Mouse (Mus musculus): ENCODE measurements at regions not wholly inside any gene's neighbourhood (a gene's known extent, or its start where the extent isn't known, plus 50 kb on each side); places are given as distances from the start of the nearest gene placed in this dataset.

DNA sequence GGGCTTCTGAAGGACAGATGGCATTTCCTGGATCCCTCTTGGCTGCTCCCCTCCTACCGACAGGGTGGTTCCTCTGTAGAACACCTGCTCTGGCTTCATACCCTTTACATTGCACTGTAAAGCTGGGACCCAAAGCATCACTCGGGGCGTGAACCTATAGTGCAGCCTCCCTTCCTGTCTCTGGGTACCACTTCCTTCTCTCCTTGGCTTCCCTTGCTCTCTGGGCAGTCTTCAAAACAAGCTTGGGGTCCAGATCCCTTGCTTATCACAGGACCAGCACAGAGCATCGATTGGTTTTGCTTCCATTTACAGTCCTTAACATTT, 346.4 kb downstream of the Rnf144a start:
- Histone ChIP-seq H3K36me3 (ENCODE audit: control insufficient read depth, insufficient read depth, low read length, poor library complexity, severe bottlenecking) (no peaks in the 10 kb centered on the region), H3K27me3 (ENCODE audit: control insufficient read depth, insufficient read depth, low read length, poor library complexity, severe bottlenecking) (no peaks in the 10 kb centered on the region)
- DNase-seq (ENCODE audit: low read depth, low spot score): no peak

DNA sequence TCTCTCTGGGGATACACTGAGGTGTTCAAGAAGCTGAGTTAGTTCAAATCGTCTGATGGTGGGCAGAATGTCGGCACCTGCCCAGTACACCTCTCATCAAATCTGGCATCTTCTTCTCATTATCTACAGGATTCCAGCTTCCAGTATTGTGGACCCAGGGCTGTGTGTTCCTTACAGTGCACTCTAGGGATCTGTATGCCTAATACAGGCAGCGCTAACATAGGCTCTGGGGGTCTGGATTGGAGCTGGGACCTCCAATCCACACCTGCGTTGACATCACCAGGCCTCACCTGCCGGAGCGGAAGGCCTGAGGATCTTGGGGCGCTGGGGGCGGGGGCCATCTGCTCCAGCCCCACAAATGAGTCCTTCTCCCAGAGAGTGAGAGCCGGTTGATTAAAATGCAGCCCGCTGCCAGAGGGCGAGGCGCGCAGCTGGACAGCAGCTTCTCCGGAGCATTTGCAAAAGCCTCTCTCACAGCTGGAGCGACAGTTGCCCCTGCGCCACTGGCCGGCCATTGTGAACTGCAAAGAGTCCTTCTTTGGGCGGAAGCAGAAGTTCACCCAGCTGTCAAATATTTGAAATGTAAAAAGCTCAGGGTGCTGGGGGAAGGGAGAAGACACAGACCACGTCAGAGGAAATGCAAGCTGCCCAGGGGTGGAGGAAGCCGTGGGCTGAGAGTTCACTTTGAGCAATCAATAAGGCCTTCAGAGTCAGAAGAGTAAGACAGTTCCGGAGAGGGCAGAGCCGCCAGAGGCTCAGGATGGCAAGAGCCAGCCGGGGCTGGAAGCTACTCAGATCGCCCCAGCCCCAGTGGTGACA, 347.0 kb downstream of the Rnf144a start:
- DNase-seq (ENCODE audit: low read depth, low spot score): peak; percentile 79

DNA sequence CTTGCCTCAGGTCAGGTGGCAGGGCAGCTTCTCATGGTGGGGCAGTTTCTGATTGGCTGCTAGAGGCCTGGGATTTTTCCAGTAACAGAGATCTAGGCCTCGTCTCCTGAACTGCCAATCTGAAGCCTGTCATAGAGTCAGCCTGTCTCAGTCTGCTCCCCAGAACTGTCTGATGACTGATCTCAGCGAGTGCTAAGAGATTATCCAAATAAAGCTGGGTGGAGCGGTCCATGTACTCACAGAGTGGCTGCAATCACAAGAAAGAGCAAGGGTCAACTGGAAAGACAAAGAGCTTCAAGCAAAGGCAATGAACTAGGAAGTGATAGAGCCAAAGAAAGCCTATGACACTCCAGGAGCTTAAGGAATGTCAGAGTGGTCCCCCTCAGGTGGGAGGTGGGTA, 354.7 kb downstream of the Rnf144a start:
- no peaks in the 10 kb centered on the region for H3K36me3 ChIP-seq (ENCODE audit: control insufficient read depth, insufficient read depth, low read length, poor library complexity, severe bottlenecking)
- H3K27me3 ChIP-seq (ENCODE audit: control insufficient read depth, insufficient read depth, low read length, poor library complexity, severe bottlenecking): no peaks in the 10 kb centered on the region; the same call in 1 of the 2 replicates
- DNase-seq (ENCODE audit: low read depth, low spot score): no peak

More for the DNA sequence above, 347.0 kb downstream of the Rnf144a start:
- Histone ChIP-seq H3K27me3 (ENCODE audit: control insufficient read depth, insufficient read depth, low read length, poor library complexity, severe bottlenecking) (no peaks in the 10 kb centered on the region), H3K36me3 (ENCODE audit: control insufficient read depth, insufficient read depth, low read length, poor library complexity, severe bottlenecking) (no peaks in the 10 kb centered on the region)

DNA sequence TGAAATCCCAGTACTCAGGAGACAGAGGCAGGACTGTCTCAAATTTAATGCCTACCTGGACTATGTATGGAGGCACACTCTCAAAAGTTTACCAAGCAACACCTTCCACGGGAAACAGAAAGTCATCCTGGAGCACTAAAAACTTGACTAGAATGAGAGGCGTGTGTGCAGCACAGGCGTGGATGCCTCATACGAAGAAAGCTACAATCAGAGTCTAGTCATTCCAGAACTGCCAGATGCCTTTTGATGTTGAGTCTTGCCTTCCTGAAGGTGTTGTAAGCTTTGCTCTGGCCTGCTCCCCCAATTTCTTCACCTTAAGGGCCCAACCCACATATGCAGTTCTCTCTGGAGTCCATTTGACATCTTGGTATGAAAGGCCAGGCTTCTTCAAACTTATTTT, 356.0 kb downstream of the Rnf144a start:
- DNase-seq (ENCODE audit: low read depth, low spot score): no peak
- Histone ChIP-seq H3K36me3 (ENCODE audit: control insufficient read depth, insufficient read depth, low read length, poor library complexity, severe bottlenecking) (no peaks in the 10 kb centered on the region), H3K27me3 (ENCODE audit: control insufficient read depth, insufficient read depth, low read length, poor library complexity, severe bottlenecking) (no peaks in the 10 kb centered on the region; the same call in 1 of the 2 replicates)

DNA sequence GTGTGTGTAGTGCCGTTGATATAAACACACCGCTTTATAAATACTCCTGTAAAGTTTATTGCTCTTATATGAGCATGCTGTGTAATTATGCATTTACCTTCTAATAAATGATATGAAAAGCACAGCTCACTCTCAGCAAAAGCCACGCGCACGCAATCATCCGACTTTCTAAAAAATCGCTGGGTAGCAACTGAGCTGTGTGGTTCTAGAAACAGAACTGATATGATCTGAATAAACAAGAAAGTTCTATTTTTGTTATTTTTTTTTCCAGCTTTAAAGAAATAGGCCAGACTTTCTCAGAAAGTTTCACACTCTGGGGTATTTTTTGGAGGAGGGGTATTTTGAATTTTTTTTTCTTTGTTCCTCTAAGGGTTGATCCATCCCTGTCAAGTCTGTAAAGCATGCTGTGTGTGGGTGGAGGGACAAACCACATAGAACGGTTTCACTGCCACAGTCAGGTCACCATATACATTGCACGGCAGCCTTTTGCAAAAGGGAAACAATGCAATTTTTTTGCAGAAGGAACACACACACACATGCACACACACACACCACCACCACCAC, 357.5 kb downstream of the Rnf144a start:
- H3K27me3 ChIP-seq (ENCODE audit: control insufficient read depth, insufficient read depth, low read length, poor library complexity, severe bottlenecking): no peaks in the 10 kb centered on the region; the same call in 1 of the 2 replicates
- H3K36me3 ChIP-seq (ENCODE audit: control insufficient read depth, insufficient read depth, low read length, poor library complexity, severe bottlenecking): no peaks in the 10 kb centered on the region
- DNase-seq (ENCODE audit: low read depth, low spot score): peak; percentile 29

DNA sequence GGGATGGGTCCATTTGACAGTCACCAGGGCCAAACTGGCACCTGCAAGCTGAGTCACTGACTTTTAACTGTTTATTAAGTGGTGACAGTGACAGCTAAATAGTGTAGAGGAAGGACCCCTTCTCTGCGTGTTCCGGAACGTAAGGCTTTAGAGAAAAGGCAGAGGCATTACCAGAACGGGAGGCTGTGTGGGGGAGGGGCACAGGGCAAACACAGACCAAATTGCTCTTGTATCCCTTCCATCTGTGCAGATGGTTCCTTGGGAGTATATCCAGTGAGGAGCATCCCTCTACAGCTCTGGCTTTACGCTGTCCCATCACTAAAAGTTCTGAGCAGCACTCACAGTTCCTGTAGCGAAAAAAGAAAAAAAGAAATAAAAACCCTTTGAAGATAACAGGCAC, 368.1 kb downstream of the Rnf144a start:
- no peak for DNase-seq (ENCODE audit: low read depth, low spot score)
- Histone ChIP-seq H3K36me3 (ENCODE audit: control insufficient read depth, insufficient read depth, low read length, poor library complexity, severe bottlenecking) (no peaks in the 10 kb centered on the region), H3K27me3 (ENCODE audit: control insufficient read depth, insufficient read depth, low read length, poor library complexity, severe bottlenecking) (no peaks in the 10 kb centered on the region)

DNA sequence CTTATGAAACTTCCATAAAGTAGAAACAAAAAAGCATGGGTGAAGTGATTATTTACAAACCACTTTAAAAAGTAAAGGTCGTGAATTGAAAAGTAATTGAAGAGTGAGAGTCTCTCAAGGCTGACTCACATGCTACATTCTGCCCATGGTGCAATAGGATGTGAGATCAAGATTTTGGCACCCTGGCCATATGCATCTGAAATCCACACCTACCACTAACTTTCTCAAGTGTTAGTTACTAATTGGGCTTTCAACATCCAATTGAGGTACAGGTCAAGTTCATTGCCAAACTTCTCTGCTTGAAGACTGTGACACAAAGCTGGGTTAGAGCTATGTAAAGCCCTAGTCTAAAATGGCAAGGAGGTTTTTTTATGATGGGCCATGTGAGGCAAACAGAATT, 369.7 kb downstream of the Rnf144a start:
- DNase-seq (ENCODE audit: low read depth, low spot score): no peak
- no peaks in the 10 kb centered on the region for H3K27me3 ChIP-seq (ENCODE audit: control insufficient read depth, insufficient read depth, low read length, poor library complexity, severe bottlenecking)

DNA sequence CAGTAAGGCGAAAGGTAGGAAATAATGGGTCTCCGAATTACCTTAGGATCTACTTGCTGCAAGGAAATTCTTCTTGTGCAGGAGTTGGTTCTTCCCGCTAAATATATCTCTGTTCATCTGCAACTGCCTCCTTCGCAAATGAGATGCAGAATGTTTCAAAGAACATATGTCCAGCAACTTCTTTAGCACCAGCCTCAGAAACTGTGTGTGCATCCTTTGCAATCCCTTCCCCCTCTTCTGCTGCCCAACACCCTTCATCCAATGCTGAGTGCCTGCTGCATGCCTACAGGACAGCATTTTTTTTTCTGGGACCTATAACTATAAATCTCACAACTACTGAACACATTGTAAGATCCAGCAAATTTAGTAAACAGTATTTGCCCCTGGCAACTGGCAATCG, 402.1 kb downstream of the Rnf144a start:
- H3K36me3 ChIP-seq (ENCODE audit: control insufficient read depth, insufficient read depth, low read length, poor library complexity, severe bottlenecking): no peaks in the 10 kb centered on the region
- DNase-seq (ENCODE audit: low read depth, low spot score): no peak
- no peaks in the 10 kb centered on the region for H3K27me3 ChIP-seq (ENCODE audit: control insufficient read depth, insufficient read depth, low read length, poor library complexity, severe bottlenecking)

More for the DNA sequence above, 369.7 kb downstream of the Rnf144a start:
- H3K36me3 ChIP-seq (ENCODE audit: control insufficient read depth, insufficient read depth, low read length, poor library complexity, severe bottlenecking): no peaks in the 10 kb centered on the region

DNA sequence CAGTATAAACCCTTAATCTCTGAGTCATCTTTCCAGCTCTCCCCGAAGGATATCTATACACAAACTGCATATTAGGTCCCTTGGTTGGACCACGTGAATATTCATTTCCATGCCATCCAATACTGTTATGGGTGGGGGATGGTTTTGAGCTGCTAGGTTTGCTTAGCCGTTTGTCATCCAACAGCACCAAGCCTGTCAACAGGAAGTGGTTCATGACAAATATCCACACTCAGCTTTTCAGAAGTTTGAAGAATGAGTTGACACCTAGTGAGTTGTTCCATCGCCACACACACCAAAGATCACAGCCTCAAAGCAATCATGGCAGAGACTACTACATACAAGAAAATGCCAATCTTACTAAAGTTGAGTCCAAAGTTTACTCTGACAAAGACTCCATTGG, 421.0 kb downstream of the Rnf144a start:
- Histone ChIP-seq H3K36me3 (ENCODE audit: control insufficient read depth, insufficient read depth, low read length, poor library complexity, severe bottlenecking) (no peaks in the 10 kb centered on the region), H3K27me3 (ENCODE audit: control insufficient read depth, insufficient read depth, low read length, poor library complexity, severe bottlenecking) (no peaks in the 10 kb centered on the region)
- DNase-seq (ENCODE audit: low read depth, low spot score): no peak

DNA sequence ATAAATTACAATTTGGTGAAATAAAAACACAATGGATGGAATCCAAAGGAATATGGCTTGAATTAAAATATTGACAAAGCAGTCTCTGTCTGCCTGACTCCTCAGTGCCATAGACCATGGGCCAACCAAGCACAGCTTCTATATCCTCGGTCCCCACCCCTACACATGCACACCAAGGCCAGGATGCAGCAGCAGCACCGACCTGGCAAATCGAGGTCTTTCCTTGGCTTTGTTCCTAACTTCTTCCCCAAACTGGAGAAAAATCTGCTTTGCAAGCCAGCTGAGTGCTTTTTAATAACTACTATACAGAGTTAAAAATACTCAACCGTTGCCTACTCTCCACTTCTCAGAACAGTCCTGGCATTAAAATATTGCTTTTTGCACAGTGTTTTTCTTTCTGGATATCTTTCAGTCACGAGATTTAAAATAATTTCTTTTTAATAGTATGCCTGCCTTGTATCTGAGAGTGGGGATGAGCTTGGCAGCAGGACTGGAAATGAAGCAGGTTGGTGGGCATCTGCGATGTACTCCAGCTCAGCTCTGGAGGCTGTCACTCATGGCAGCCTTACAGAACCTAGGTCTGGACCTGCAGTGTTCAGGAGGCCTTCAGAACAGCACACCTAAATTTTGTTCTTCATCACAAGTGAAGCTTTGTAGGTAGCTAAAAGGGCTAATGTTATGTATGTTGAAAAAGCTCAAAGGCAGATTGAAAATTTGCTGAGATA, 423.1 kb downstream of the Rnf144a start:
- H3K27me3 ChIP-seq (ENCODE audit: control insufficient read depth, insufficient read depth, low read length, poor library complexity, severe bottlenecking): no peaks in the 10 kb centered on the region
- H3K36me3 ChIP-seq (ENCODE audit: control insufficient read depth, insufficient read depth, low read length, poor library complexity, severe bottlenecking): no peaks in the 10 kb centered on the region
- DNase-seq (ENCODE audit: low read depth, low spot score): no peak

DNA sequence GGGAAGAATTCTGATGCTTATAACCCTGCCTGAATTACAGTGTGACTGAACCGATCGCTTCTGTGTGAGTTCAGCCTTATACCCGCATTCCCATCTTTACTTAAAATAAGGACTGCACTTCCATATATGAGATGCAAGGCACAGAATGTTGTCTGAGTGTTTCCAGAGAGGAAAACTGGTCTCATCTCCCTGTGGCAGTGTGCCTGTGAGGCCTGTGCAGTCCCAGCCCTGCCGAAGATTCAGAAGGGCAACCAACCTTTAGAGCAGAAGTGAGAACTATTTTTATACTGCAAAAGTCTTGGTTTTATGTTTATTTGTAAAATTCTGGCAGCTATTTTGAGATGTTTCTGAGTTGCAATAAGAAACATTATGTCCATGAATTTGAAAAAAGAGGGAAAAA, 432.5 kb downstream of the Rnf144a start:
- DNase-seq (ENCODE audit: low read depth, low spot score): no peak
- no peaks in the 10 kb centered on the region for H3K36me3 ChIP-seq (ENCODE audit: control insufficient read depth, insufficient read depth, low read length, poor library complexity, severe bottlenecking)
- no peaks in the 10 kb centered on the region for H3K27me3 ChIP-seq (ENCODE audit: control insufficient read depth, insufficient read depth, low read length, poor library complexity, severe bottlenecking)

DNA sequence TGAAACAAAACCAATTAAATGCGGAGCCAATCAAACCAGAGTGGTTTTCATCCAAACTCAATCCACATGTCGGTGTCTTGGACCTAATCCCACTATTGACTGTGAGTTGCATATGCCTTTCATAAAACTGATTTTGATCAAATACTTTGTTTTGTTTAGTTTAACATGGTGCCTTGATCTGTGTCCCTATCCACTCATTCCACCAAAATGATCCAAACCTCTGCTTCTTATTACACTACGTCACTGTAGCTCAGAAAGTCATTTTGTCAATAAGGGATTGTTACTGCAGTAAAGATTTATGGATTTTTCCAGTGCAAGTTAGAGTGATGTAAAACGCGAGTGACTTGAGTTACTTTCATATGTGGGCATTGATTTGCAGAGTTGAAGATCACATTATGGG, 436.7 kb downstream of the Rnf144a start:
- no peaks in the 10 kb centered on the region for H3K27me3 ChIP-seq (ENCODE audit: control insufficient read depth, insufficient read depth, low read length, poor library complexity, severe bottlenecking)
- H3K36me3 ChIP-seq (ENCODE audit: control insufficient read depth, insufficient read depth, low read length, poor library complexity, severe bottlenecking): no peaks in the 10 kb centered on the region
- DNase-seq (ENCODE audit: low read depth, low spot score): no peak

DNA sequence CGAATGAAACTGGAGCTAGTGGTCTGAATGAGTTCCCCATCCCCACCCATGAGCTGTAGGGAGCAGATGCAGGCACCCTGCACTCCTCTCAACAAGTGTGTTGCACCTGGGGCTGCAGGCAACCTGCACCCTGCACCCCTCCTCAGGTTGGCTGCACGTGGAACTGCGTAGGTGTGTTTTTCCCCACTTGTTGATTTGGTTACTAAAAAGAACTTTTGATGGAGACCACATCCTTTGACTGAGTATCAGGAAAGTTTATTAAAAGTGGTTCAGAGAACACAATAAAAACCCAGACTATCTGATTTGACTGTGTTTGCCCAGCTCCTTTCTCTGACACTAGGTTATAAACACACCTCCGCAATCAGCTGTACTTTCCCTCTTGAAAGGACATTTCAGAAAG, 456.5 kb downstream of the Rnf144a start:
- no peak for DNase-seq (ENCODE audit: low read depth, low spot score)
- Histone ChIP-seq H3K27me3 (ENCODE audit: control insufficient read depth, insufficient read depth, low read length, poor library complexity, severe bottlenecking) (no peaks in the 10 kb centered on the region), H3K36me3 (ENCODE audit: control insufficient read depth, insufficient read depth, low read length, poor library complexity, severe bottlenecking) (no peaks in the 10 kb centered on the region)

DNA sequence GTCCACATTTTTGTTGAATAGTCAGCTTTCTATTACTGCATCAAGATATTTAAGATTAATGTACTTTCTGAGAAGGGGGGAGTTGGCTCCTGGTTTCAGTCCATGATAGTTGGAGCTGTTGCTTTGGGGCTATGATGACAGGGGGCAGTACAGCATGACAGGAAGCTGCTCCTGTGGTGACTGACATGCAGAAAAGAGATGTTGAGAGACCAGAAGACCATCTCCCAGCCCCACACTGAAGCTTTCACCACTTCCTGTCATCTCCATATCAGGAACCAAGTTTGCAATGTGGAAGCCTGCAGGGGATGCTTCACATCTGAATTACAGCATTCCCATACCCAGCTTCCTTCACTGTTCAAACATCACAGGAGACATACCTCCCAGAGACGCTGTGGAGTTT, 457.5 kb downstream of the Rnf144a start:
- no peak for DNase-seq (ENCODE audit: low read depth, low spot score)
- no peaks in the 10 kb centered on the region for H3K36me3 ChIP-seq (ENCODE audit: control insufficient read depth, insufficient read depth, low read length, poor library complexity, severe bottlenecking)

DNA sequence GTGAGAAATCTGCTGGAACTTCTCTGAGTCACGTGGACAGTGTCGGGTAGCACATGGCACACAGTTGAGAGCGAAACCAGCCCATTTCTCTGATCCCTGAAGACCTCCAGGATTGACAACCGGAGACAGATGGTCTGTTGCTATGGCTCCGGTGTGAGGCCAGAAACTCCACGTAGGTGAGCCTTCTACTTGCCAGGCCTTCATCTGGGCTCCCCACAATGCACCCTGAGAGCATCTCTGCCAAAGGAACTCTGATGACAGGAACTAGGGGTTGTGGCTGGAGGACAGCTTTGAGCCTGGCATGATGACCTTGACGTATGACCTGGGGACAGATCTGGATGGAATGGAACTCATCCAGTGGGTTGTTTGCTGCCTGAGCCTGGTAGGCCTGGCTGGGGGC, 467.9 kb downstream of the Rnf144a start:
- Histone ChIP-seq H3K36me3 (ENCODE audit: control insufficient read depth, insufficient read depth, low read length, poor library complexity, severe bottlenecking) (no peaks in the 10 kb centered on the region), H3K27me3 (ENCODE audit: control insufficient read depth, insufficient read depth, low read length, poor library complexity, severe bottlenecking) (no peaks in the 10 kb centered on the region)
- DNase-seq (ENCODE audit: low read depth, low spot score): no peak

More for the DNA sequence above, 457.5 kb downstream of the Rnf144a start:
- H3K27me3 ChIP-seq (ENCODE audit: control insufficient read depth, insufficient read depth, low read length, poor library complexity, severe bottlenecking): no peaks in the 10 kb centered on the region

Data from splenic B cell, adult 2 months (primary cell).